Mouse (Mus musculus) bone marrow, adult 2 months (tissue): ENCODE measurements around the gene Anks1b.

ENCODE experiments used
- CTCF ChIP-seq: fragments of 200-500 bp; IDR thresholded peaks from 2 replicates; pipeline ENCODE4 v1.5.1; 2011; ENCODE audit warnings: low read length, control low read depth; ENCODE audit not compliant: control insufficient read depth, insufficient read depth
- POLR2A ChIP-seq: fragments of 200-500 bp; IDR thresholded peaks from 2 replicates; pipeline ENCODE4 v1.6.1; 2011; ENCODE audit warnings: low read depth, mild to moderate bottlenecking, control low read depth, low read length, borderline replicate concordance; ENCODE audit not compliant: control insufficient read depth

DNA sequence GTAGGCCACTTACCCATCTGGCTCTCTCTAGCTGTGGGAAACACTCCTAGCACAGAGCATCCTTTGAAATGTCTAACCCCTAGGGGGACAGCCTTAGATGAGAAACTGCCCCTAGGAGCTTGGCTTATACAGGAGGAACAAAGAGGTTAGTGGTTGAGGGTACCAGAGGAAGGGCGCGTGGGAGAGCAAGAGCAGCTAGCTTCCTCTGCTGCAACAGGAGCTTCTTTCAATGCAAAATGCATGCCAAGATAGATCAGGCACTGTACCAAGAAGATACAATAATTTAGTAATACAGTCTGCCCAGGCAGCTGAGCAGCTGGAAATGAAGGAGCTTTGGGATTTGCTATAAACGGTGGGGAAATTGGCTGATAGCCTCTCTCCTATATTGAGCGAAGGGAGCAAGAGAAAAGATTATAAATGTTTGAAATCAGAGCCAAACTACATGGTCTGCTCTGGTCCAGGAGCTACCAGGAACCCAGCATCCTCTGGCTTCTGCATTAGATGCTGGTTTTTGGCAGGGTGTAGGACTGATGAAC, 621.7 kb downstream of the Anks1b start:
- TF ChIP-seq CTCF, result no peak
- no peak for TF ChIP-seq POLR2A
